Mouse (Mus musculus): ENCODE results near the gene Exoc4.

DNA sequence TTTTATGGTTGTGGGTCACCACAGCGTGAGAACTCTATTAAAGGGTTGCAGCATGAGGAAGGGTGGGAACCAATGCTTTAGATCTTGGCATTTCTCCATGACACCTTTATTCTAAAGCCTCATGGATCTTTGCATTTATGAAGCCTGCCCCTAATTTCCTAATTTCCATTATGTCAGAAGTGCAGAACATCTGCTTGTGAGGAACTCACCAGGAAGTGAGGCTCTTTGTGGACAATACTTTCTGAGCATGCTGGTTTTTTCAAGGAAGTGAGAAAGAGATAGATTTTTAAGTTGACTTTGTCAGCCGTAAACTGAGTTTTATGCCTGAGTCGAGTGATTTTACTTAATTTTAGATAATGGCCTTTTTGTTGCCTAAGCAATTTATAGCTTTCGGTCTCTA is 7.8 kb downstream of the Exoc4 start:
- TF ChIP-seq CTCF (IDR thresholded peaks at IDR 0.05; ENCODE audit: extremely low read depth, insufficient read length, insufficient replicate concordance, low read depth, low read length) (no peak), POLR2A (IDR thresholded peaks at IDR 0.05; ENCODE audit: low read depth, low read length) (no peak)

Data from small intestine, adult 2 months (tissue).